Mouse (Mus musculus): ENCODE data around the gene Ostm1. TPM values are rescaled to one million over a fixed set of nuclear protein-coding genes. Genes with fewer than 3 reads are reported as not detected.

Ostm1 gene
- polyA plus RNA-seq, 1 experiment from 2014 or later: 27.1 TPM

- H3K36me3 ChIP-seq (ENCODE audit: control insufficient read depth, insufficient read depth, low read length): no peaks in the 10 kb centered on the region
- WGBS (ENCODE audit: insufficient replicate concordance): 1% methylated on average over 7 of the region's 7 CpGs
- no peak overlapping the region for H3K9ac ChIP-seq (ENCODE audit: low read depth, low read length)
- no peaks in the 10 kb centered on the region for H3K9me3 ChIP-seq (replicated peaks; ENCODE audit: control insufficient read depth, low read length)
- H3K4me3 ChIP-seq (ENCODE audit: low read depth, low read length): no peak overlapping the region
- no peak overlapping the region for H3K4me2 ChIP-seq
- no peak overlapping the region for H3K27ac ChIP-seq (ENCODE audit: low read depth, low read length)
- peaks cover 23% of the 10 kb centered on the region for H3K4me1 ChIP-seq (ENCODE audit: control insufficient read depth, insufficient read depth, low read length)
- H3K27me3 ChIP-seq (ENCODE audit: control insufficient read depth, insufficient read depth, low read length): peaks cover 95% of the 10 kb centered on the region
- no peak for ATAC-seq (replicated peaks; ENCODE audit: insufficient number of reproducible peaks, low FRiP score, low TSS enrichment)
Measured at GRCm38 (mm10) chr10:42580951-42581277, 2.7 kb upstream of the Ostm1 start.

- no peak for ATAC-seq (replicated peaks; ENCODE audit: insufficient number of reproducible peaks, low FRiP score, low TSS enrichment)
Measured at GRCm38 (mm10) chr10:42581694-42582565, 1.7 kb upstream of the Ostm1 start.

GRCm38 (mm10) chr10:42582566-42583110 lies 984 bp upstream of the Ostm1 start:
- Histone ChIP-seq H3K4me2 (peak overlapping the region; percentile 59), H3K4me1 (ENCODE audit: control insufficient read depth, insufficient read depth, low read length) (peaks cover 23% of the 10 kb centered on the region), H3K27ac (ENCODE audit: low read depth, low read length) (no peak overlapping the region), H3K9ac (ENCODE audit: low read depth, low read length) (no peak overlapping the region), H3K36me3 (ENCODE audit: control insufficient read depth, insufficient read depth, low read length) (no peaks in the 10 kb centered on the region), H3K4me3 (ENCODE audit: low read depth, low read length) (peak overlapping the region; percentile 27), H3K9me3 (replicated peaks; ENCODE audit: control insufficient read depth, low read length) (no peaks in the 10 kb centered on the region), H3K27me3 (ENCODE audit: control insufficient read depth, insufficient read depth, low read length) (peaks cover 95% of the 10 kb centered on the region)
- 1% methylated on average over 44 of the region's 44 CpGs for WGBS (ENCODE audit: insufficient replicate concordance)
- no peak for ATAC-seq (replicated peaks; ENCODE audit: insufficient number of reproducible peaks, low FRiP score, low TSS enrichment)

More at GRCm38 (mm10) chr10:42581694-42582565, 1.7 kb upstream of the Ostm1 start:
- peak overlapping the region; percentile 27 for H3K4me3 ChIP-seq (ENCODE audit: low read depth, low read length)
- peaks cover 95% of the 10 kb centered on the region for H3K27me3 ChIP-seq (ENCODE audit: control insufficient read depth, insufficient read depth, low read length)
- H3K27ac ChIP-seq (ENCODE audit: low read depth, low read length): no peak overlapping the region
- peaks cover 23% of the 10 kb centered on the region for H3K4me1 ChIP-seq (ENCODE audit: control insufficient read depth, insufficient read depth, low read length)
- H3K36me3 ChIP-seq (ENCODE audit: control insufficient read depth, insufficient read depth, low read length): no peaks in the 10 kb centered on the region
- no peaks in the 10 kb centered on the region for H3K9me3 ChIP-seq (replicated peaks; ENCODE audit: control insufficient read depth, low read length)
- 1% methylated on average over 45 of the region's 45 CpGs for WGBS (ENCODE audit: insufficient replicate concordance)
- peak overlapping the region; percentile 59 for H3K4me2 ChIP-seq
- no peak overlapping the region for H3K9ac ChIP-seq (ENCODE audit: low read depth, low read length)

DNA sequence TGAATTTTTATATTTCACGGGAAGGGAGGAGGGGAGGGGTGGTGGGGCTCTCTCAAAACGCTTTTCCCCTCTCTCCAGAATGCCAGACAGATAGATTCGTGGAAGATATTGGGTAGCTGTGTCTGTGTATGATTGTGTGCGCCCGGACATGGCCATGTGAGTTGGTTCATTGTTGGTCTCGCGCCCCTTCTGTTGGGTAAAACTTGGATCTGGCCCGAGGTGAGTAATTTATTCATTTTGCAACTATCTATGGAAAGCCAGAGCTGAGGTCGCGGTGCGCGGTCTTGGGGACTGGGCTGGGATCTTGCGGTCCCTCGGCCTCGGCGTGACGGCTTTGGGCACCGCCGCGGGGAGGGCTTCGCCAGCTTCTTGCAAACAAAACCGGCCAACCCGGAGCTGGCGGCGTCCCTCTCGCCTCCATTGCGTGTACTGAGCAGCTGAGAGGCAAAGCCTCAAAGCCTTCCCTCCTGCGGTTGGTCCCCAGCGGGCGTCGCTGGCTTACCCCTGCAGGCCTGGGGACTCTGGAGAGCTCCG lies 347 bp downstream of the Ostm1 start:
- peak overlapping the region; percentile 27 for H3K4me3 ChIP-seq (ENCODE audit: low read depth, low read length)
- peaks cover 96% of the 10 kb centered on the region for H3K27me3 ChIP-seq (ENCODE audit: control insufficient read depth, insufficient read depth, low read length)
- H3K27ac ChIP-seq (ENCODE audit: low read depth, low read length): no peak overlapping the region
- H3K9me3 ChIP-seq (replicated peaks; ENCODE audit: control insufficient read depth, low read length): no peaks in the 10 kb centered on the region
- peaks cover 23% of the 10 kb centered on the region for H3K4me1 ChIP-seq (ENCODE audit: control insufficient read depth, insufficient read depth, low read length)
- no peak overlapping the region for H3K9ac ChIP-seq (ENCODE audit: low read depth, low read length)
- peak overlapping the region; percentile 59 for H3K4me2 ChIP-seq
- no peaks in the 10 kb centered on the region for H3K36me3 ChIP-seq (ENCODE audit: control insufficient read depth, insufficient read depth, low read length)
- WGBS (ENCODE audit: insufficient replicate concordance): under 1% methylated on average over 32 of the region's 32 CpGs
- ATAC-seq (replicated peaks; ENCODE audit: insufficient number of reproducible peaks, low FRiP score, low TSS enrichment): no peak

DNA sequence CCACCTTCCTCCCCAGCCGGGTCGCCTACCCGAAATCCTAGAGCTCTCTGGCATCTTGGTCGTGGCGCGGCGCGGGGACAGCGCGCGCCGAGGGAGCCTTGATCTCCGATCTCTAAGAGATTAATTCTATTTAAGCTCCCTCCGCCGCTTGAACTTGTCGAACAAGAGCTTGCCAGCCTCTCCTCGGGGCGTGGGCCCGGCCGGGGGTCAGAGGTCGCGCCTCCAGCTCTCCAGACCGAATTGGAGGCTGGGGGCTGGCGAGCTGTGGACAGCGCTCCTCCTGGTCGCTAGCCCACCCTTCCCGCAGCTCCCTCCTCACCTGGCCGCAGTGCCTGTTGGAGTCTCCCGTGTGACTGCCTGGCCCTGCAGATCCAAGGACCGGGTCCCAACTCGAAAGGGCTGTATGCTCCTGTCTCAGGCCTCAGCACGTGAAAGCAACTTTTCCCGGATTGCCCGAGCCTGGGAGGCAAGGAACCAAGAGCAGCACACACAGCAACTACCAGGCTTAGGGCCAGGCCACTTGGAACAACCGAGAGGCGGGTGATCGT lies 888 bp downstream of the Ostm1 start:
- Histone ChIP-seq H3K27ac (ENCODE audit: low read depth, low read length) (no peak overlapping the region), H3K4me2 (peak overlapping the region; percentile 59), H3K36me3 (ENCODE audit: control insufficient read depth, insufficient read depth, low read length) (no peaks in the 10 kb centered on the region), H3K4me3 (ENCODE audit: low read depth, low read length) (peak overlapping the region; percentile 27), H3K27me3 (ENCODE audit: control insufficient read depth, insufficient read depth, low read length) (peaks cover 96% of the 10 kb centered on the region), H3K9ac (ENCODE audit: low read depth, low read length) (no peak overlapping the region), H3K4me1 (ENCODE audit: control insufficient read depth, insufficient read depth, low read length) (peaks cover 20% of the 10 kb centered on the region), H3K9me3 (replicated peaks; ENCODE audit: control insufficient read depth, low read length) (no peaks in the 10 kb centered on the region)
- under 1% methylated on average over 37 of the region's 37 CpGs for WGBS (ENCODE audit: insufficient replicate concordance)
- no peak for ATAC-seq (replicated peaks; ENCODE audit: insufficient number of reproducible peaks, low FRiP score, low TSS enrichment)

DNA sequence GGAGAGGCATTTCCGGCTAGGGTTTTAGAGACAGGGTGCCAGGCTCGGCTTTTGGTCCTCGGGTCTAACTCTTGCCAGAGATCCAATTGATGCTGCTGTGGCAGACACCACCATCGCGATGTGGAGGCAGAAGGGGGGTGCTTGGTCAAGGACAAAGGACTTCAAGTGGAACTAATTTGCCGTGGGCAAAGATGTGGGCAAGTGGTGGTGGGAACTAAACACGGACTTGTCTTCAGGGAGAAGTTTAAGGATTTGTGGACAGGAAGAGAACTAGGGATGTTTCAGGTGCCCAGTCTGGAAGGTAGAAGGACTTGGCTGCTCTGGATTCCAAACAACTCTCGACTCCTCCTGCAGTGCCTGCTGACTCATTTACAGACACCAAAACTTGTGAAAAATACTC lies 1.5 kb downstream of the Ostm1 start:
- ATAC-seq (replicated peaks; ENCODE audit: insufficient number of reproducible peaks, low FRiP score, low TSS enrichment): no peak
- peaks cover 16% of the 10 kb centered on the region for H3K4me1 ChIP-seq (ENCODE audit: control insufficient read depth, insufficient read depth, low read length)
- no peak overlapping the region for H3K27ac ChIP-seq (ENCODE audit: low read depth, low read length)
- H3K4me3 ChIP-seq (ENCODE audit: low read depth, low read length): no peak overlapping the region
- H3K27me3 ChIP-seq (ENCODE audit: control insufficient read depth, insufficient read depth, low read length): peaks cover 96% of the 10 kb centered on the region
- H3K9ac ChIP-seq (ENCODE audit: low read depth, low read length): no peak overlapping the region
- H3K4me2 ChIP-seq: no peak overlapping the region
- no peaks in the 10 kb centered on the region for H3K36me3 ChIP-seq (ENCODE audit: control insufficient read depth, insufficient read depth, low read length)
- H3K9me3 ChIP-seq (replicated peaks; ENCODE audit: control insufficient read depth, low read length): no peaks in the 10 kb centered on the region
- 2% methylated on average over 8 of the region's 8 CpGs for WGBS (ENCODE audit: insufficient replicate concordance)

DNA sequence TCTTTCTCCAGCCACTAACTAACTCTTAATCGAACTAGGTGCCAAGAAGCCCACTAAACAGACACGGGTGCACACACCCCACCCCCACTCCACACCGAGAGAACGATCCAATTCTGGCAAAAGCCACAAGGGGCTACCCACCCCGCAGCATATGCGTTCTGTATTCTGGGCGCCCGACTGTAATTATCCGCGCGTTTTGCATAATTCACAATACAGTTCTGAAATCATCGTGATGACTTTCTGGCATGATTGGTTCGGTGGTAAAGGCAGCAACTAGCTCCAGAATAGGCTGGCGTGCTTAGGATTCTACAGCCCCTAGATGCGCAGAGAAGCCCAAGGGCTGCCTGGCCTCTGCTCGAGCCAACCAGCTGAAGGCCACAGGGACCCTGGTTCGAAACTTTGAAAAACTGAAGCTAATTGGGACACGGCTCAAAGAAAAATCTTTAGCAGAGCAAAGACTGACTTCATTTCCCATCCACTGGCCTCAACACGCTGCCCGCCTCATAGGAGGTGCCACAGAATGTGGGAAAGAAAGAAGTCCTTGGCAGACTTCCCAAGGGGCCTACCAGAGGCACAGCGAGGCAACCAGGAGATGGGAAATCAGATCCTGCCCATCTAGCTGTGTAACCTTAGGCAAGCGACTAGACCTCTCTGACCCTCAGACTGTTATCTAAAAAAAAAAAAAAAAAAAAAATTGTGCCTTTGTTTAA lies 2.1 kb downstream of the Ostm1 start:
- Histone ChIP-seq H3K4me3 (ENCODE audit: low read depth, low read length) (no peak overlapping the region), H3K36me3 (ENCODE audit: control insufficient read depth, insufficient read depth, low read length) (no peaks in the 10 kb centered on the region), H3K4me2 (no peak overlapping the region), H3K9me3 (replicated peaks; ENCODE audit: control insufficient read depth, low read length) (no peaks in the 10 kb centered on the region), H3K9ac (ENCODE audit: low read depth, low read length) (no peak overlapping the region), H3K4me1 (ENCODE audit: control insufficient read depth, insufficient read depth, low read length) (peaks cover 16% of the 10 kb centered on the region), H3K27ac (ENCODE audit: low read depth, low read length) (no peak overlapping the region), H3K27me3 (ENCODE audit: control insufficient read depth, insufficient read depth, low read length) (peaks cover 96% of the 10 kb centered on the region)
- no peak for ATAC-seq (replicated peaks; ENCODE audit: insufficient number of reproducible peaks, low FRiP score, low TSS enrichment)
- 5% methylated on average over 22 of the region's 22 CpGs for WGBS (ENCODE audit: insufficient replicate concordance)

GRCm38 (mm10) chr10:42587961-42588750 lies 4.5 kb downstream of the Ostm1 start:
- Histone ChIP-seq H3K36me3 (ENCODE audit: control insufficient read depth, insufficient read depth, low read length) (no peaks in the 10 kb centered on the region), H3K9ac (ENCODE audit: low read depth, low read length) (no peak overlapping the region), H3K4me1 (ENCODE audit: control insufficient read depth, insufficient read depth, low read length) (peaks cover 11% of the 10 kb centered on the region), H3K4me3 (ENCODE audit: low read depth, low read length) (no peak overlapping the region), H3K27ac (ENCODE audit: low read depth, low read length) (no peak overlapping the region), H3K4me2 (no peak overlapping the region), H3K9me3 (replicated peaks; ENCODE audit: control insufficient read depth, low read length) (no peaks in the 10 kb centered on the region), H3K27me3 (ENCODE audit: control insufficient read depth, insufficient read depth, low read length) (peaks cover 98% of the 10 kb centered on the region)
- 7% methylated on average over 8 of the region's 8 CpGs for WGBS (ENCODE audit: insufficient replicate concordance)
- no peak for ATAC-seq (replicated peaks; ENCODE audit: insufficient number of reproducible peaks, low FRiP score, low TSS enrichment)
